Mouse (Mus musculus) cerebellum, adult 9-10 months (tissue): Measurements from ENCODE around the gene Tead4.
A peak's percentile ranks its signal among the peaks of the same experiment; 100 is the strongest.

ENCODE experiments used
- DNase-seq: peaks from one replicate; pipeline ENCODE4 v3.0.0; 2022

The Tead4 gene

GRCm38 (mm10) chr6:128288681-128289080 lies 11.9 kb downstream of the Tead4 start:
- no peak for DNase-seq

- DNase-seq: no peak
Measured at GRCm38 (mm10) chr6:128285792-128286430, 14.7 kb downstream of the Tead4 start.

- DNase-seq: no peak
Measured at GRCm38 (mm10) chr6:128282126-128282525, 18.5 kb downstream of the Tead4 start.

GRCm38 (mm10) chr6:128280472-128281145 lies 20.0 kb downstream of the Tead4 start:
- DNase-seq: no peak

GRCm38 (mm10) chr6:128279608-128280007 lies 21.0 kb downstream of the Tead4 start:
- no peak for DNase-seq

GRCm38 (mm10) chr6:128279099-128279498 lies 21.5 kb downstream of the Tead4 start:
- DNase-seq: no peak

GRCm38 (mm10) chr6:128277132-128278085 lies 23.2 kb downstream of the Tead4 start:
- no peak for DNase-seq

- no peak for DNase-seq
Measured at GRCm38 (mm10) chr6:128276349-128276748, 24.3 kb downstream of the Tead4 start.

- DNase-seq: no peak
Measured at GRCm38 (mm10) chr6:128275506-128276064, 25.0 kb downstream of the Tead4 start.

GRCm38 (mm10) chr6:128273507-128273906 lies 27.1 kb downstream of the Tead4 start:
- no peak for DNase-seq

- DNase-seq: peak; percentile 36
Measured at GRCm38 (mm10) chr6:128272754-128273153, 27.9 kb downstream of the Tead4 start.

GRCm38 (mm10) chr6:128269850-128270249 lies 30.8 kb downstream of the Tead4 start:
- DNase-seq: no peak

- DNase-seq: peak; percentile 33
Measured at GRCm38 (mm10) chr6:128264870-128265526, 35.6 kb downstream of the Tead4 start.

- no peak for DNase-seq
Measured at GRCm38 (mm10) chr6:128261486-128261885, 39.1 kb downstream of the Tead4 start.

- DNase-seq: no peak
Measured at GRCm38 (mm10) chr6:128259252-128259651, 41.4 kb downstream of the Tead4 start.

- DNase-seq: no peak
Measured at GRCm38 (mm10) chr6:128255941-128256340, 44.7 kb downstream of the Tead4 start.

- peak; percentile 34 for DNase-seq
Measured at GRCm38 (mm10) chr6:128255292-128255691, 45.3 kb downstream of the Tead4 start.

GRCm38 (mm10) chr6:128254551-128254950 lies 46.1 kb downstream of the Tead4 start:
- no peak for DNase-seq

GRCm38 (mm10) chr6:128253111-128253510 lies 47.5 kb downstream of the Tead4 start:
- DNase-seq: no peak

GRCm38 (mm10) chr6:128250596-128250995 lies 50.0 kb downstream of the Tead4 start:
- DNase-seq: no peak

GRCm38 (mm10) chr6:128237102-128237763 lies 63.4 kb downstream of the Tead4 start:
- peak; percentile 61 for DNase-seq

- DNase-seq: no peak
Measured at GRCm38 (mm10) chr6:128236581-128236980, 64.0 kb downstream of the Tead4 start.
